Mouse (Mus musculus) embryo, embryonic 11 days (tissue): ENCODE results near the gene Pus7l.

Experiments used
- DNase-seq: peaks from one replicate; pipeline ENCODE4 v3.0.0-alpha.2; 2015

Pus7l gene

GRCm38 (mm10) chr15:94477287-94477686 is 66.1 kb downstream of the Pus7l start:
- peak; percentile 7 for DNase-seq

- DNase-seq = no peak
Observed at GRCm38 (mm10) chr15:94475975-94476374, 67.4 kb downstream of the Pus7l start.
